Mouse (Mus musculus) hindbrain, embryonic 12.5 days (tissue): ENCODE measurements at regions not wholly inside any gene's neighbourhood (a gene's known extent, or its start where the extent isn't known, plus 50 kb on each side); places are given as distances from the start of the nearest gene placed in this dataset.

Experiments used
- ATAC-seq: fragments of 200-750 bp; cut with Nextera tagmentation; 2 replicates; pipeline ENCODE4 v1.8.0; 2017; ENCODE audit warnings: moderate TSS enrichment; ENCODE audit not compliant: low FRiP score
- H3K27ac ChIP-seq: fragments of 300-500 bp; sonication (generic); 2 replicates; pipeline ENCODE4 v1.5.1; 2016; ENCODE audit warnings: mild to moderate bottlenecking
- H3K27me3 ChIP-seq: fragments of 300-500 bp; sonication (generic); 2 replicates; pipeline ENCODE4 v1.6.1; 2016; ENCODE audit warnings: mild to moderate bottlenecking
- H3K36me3 ChIP-seq: fragments of 300-500 bp; sonication (generic); 2 replicates; pipeline ENCODE4 v1.6.1; 2016; ENCODE audit warnings: mild to moderate bottlenecking
- H3K4me1 ChIP-seq: fragments of 300-500 bp; sonication (generic); 2 replicates; pipeline ENCODE4 v1.6.1; 2016
- H3K4me2 ChIP-seq: fragments of 300-500 bp; sonication (generic); replicated peaks from 2 replicates; pipeline ENCODE4 v1.6.1; 2016; ENCODE audit warnings: mild to moderate bottlenecking
- H3K4me3 ChIP-seq: fragments of 300-500 bp; sonication (generic); 2 replicates; pipeline ENCODE4 v1.5.1; 2016; ENCODE audit warnings: mild to moderate bottlenecking
- H3K9ac ChIP-seq: fragments of 300-500 bp; sonication (generic); 2 replicates; pipeline ENCODE4 v1.6.1; 2016; ENCODE audit warnings: mild to moderate bottlenecking, moderate library complexity
- H3K9me3 ChIP-seq: fragments of 300-500 bp; sonication (generic); replicated peaks from 2 replicates; pipeline ENCODE4 v1.6.1; 2016; ENCODE audit warnings: mild to moderate bottlenecking
- WGBS: fragments of 180-500 bp; shearing (Covaris S2); methylation state at CpG from one replicate; pipeline ENCODE4 v1.1.7; 2016; 5-methylcytosine and 5-hydroxymethylcytosine counted together

DNA sequence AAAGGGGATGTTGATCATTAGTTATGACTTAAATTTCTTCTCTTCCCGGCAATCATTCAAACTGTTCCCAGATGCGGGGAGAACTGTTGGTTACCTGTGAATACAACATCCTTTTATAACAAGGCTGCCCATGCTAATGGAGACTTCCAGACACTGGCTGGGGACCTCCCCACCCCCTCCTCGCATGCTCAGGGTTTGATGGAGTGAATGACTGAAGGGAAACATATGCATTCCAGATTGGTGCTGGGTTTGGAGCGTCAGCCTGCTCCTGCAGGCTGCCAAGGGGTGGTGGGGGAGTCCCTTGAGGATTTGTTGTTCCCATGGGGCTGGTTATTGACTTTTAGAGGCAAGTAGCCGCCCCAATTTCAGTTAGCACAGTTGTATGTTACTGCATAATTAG lies 161.9 kb downstream of the Ttc32 start:
- H3K36me3 ChIP-seq, result no peaks in the 10 kb centered on the region
- ATAC-seq, result no peak
- H3K27me3 ChIP-seq, result no peaks in the 10 kb centered on the region
- H3K4me3 ChIP-seq, result no peak overlapping the region
- H3K27ac ChIP-seq, result no peak overlapping the region
- 71% methylated on average over 5 of the region's 5 CpGs for WGBS
- no peak overlapping the region for H3K9ac ChIP-seq
- no peaks in the 10 kb centered on the region for H3K4me1 ChIP-seq
- H3K4me2 ChIP-seq, result no peak overlapping the region
- H3K9me3 ChIP-seq, result no peaks in the 10 kb centered on the region

GRCm38 (mm10) chr12:9199321-9199720 lies 169.5 kb downstream of the Ttc32 start:
- no peak for ATAC-seq
- WGBS, result 90% methylated on average over 2 of the region's 2 CpGs
- Histone ChIP-seq H3K27me3 (no peaks in the 10 kb centered on the region), H3K36me3 (no peaks in the 10 kb centered on the region), H3K4me2 (no peak overlapping the region), H3K9me3 (no peaks in the 10 kb centered on the region), H3K4me1 (no peaks in the 10 kb centered on the region), H3K9ac (no peak overlapping the region), H3K27ac (no peak overlapping the region), H3K4me3 (no peak overlapping the region)

DNA sequence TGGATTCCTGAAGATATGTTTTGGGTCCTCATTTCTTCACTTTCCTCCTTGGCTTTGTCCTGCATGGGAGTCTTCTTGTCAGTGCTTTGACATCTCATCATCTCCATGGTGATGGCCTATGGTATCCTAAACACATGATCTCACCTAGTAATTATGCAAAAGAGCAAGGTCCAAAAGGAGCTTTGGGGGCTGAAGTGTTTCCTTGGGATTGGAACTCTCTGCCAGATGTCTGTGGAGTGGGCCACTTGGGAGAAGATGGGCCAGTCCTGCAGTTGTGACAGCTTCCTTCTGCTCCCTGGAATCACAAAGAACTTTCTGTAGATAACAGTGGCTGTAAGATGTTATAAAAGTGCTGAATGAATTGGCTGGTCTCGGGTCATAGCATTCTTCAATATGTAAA lies 182.4 kb downstream of the Ttc32 start:
- Histone ChIP-seq H3K4me3 (no peak overlapping the region), H3K4me2 (no peak overlapping the region), H3K4me1 (no peaks in the 10 kb centered on the region), H3K36me3 (no peaks in the 10 kb centered on the region), H3K9ac (no peak overlapping the region), H3K9me3 (no peaks in the 10 kb centered on the region), H3K27ac (no peak overlapping the region), H3K27me3 (no peaks in the 10 kb centered on the region)
- WGBS, result 87% methylated on average over 1 of the region's 1 CpGs
- no peak for ATAC-seq

DNA sequence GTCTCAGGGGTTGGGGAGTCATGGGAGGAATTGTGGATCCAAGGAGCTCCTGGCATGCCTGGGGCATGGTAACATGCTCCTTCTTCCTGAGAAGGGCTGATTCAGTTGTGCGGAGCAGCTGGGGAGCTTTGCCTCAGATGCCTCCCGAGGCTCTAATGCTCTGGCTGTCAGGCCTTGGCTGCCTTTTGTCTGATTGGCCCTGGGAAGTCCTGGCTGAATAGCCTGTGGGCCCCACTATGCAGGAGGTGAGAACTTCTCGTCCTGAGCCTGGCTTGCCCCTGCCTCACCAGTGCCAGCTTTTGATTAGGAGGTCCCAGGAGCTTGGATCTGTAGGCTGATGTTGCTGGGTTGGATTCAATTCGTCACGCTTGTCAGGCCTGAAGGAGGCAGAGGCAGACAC lies 195.2 kb downstream of the Ttc32 start:
- no peaks in the 10 kb centered on the region for H3K4me1 ChIP-seq
- H3K27ac ChIP-seq, result no peak overlapping the region
- no peak overlapping the region for H3K4me2 ChIP-seq
- H3K4me3 ChIP-seq, result no peak overlapping the region
- H3K36me3 ChIP-seq, result no peaks in the 10 kb centered on the region
- no peaks in the 10 kb centered on the region for H3K9me3 ChIP-seq
- H3K27me3 ChIP-seq, result no peaks in the 10 kb centered on the region
- WGBS, result 41% methylated on average over 5 of the region's 5 CpGs
- no peak overlapping the region for H3K9ac ChIP-seq
- ATAC-seq, result no peak

- H3K36me3 ChIP-seq, result no peaks in the 10 kb centered on the region
- H3K9me3 ChIP-seq, result no peaks in the 10 kb centered on the region
- H3K9ac ChIP-seq, result no peak overlapping the region
- H3K4me3 ChIP-seq, result no peak overlapping the region
- WGBS, result 89% methylated on average over 5 of the region's 5 CpGs
- no peaks in the 10 kb centered on the region for H3K4me1 ChIP-seq
- ATAC-seq, result no peak
- no peaks in the 10 kb centered on the region for H3K27me3 ChIP-seq
- H3K27ac ChIP-seq, result no peak overlapping the region
- H3K4me2 ChIP-seq, result no peak overlapping the region
Measured at GRCm38 (mm10) chr12:9227901-9228300, 198.1 kb downstream of the Ttc32 start.

DNA sequence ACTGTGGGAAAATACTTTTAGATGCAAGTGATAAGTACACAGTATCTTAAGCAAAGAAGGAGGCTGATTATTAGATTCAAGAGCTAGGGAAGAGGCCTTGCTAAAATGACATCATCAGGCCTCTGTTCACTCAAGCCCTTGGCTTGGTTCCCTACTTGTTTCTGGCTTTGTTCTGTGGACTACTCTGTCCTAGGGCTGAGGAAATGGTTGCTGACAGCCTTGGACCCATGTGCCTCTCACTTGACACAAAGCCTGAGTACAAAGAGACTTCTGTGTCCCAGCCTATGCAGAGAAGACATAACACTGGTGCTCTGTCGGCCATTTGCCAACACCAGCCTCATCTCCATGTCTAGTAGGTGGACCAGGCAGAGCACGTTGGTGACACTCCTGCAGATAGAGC lies 198.7 kb downstream of the Ttc32 start:
- Histone ChIP-seq H3K27me3 (no peaks in the 10 kb centered on the region), H3K4me2 (no peak overlapping the region), H3K4me1 (no peaks in the 10 kb centered on the region), H3K9ac (no peak overlapping the region), H3K9me3 (no peaks in the 10 kb centered on the region), H3K27ac (no peak overlapping the region), H3K4me3 (no peak overlapping the region), H3K36me3 (no peaks in the 10 kb centered on the region)
- 79% methylated on average over 2 of the region's 2 CpGs for WGBS
- ATAC-seq, result no peak

- H3K4me1 ChIP-seq, result no peaks in the 10 kb centered on the region
- ATAC-seq, result no peak
- 74% methylated on average over 4 of the region's 4 CpGs for WGBS
Measured at GRCm38 (mm10) chr12:9229981-9230380, 200.2 kb downstream of the Ttc32 start.

GRCm38 (mm10) chr12:9230576-9230975 lies 200.8 kb downstream of the Ttc32 start:
- ATAC-seq, result no peak
- Histone ChIP-seq H3K9ac (no peak overlapping the region), H3K4me1 (no peaks in the 10 kb centered on the region), H3K27ac (no peak overlapping the region), H3K27me3 (no peaks in the 10 kb centered on the region), H3K36me3 (no peaks in the 10 kb centered on the region), H3K4me3 (no peak overlapping the region), H3K4me2 (no peak overlapping the region), H3K9me3 (no peaks in the 10 kb centered on the region)
- WGBS, result 76% methylated on average over 5 of the region's 5 CpGs

More at GRCm38 (mm10) chr12:9229981-9230380, 200.2 kb downstream of the Ttc32 start:
- H3K9me3 ChIP-seq, result no peaks in the 10 kb centered on the region
- no peak overlapping the region for H3K4me3 ChIP-seq
- H3K27me3 ChIP-seq, result no peaks in the 10 kb centered on the region
- H3K4me2 ChIP-seq, result no peak overlapping the region
- H3K9ac ChIP-seq, result no peak overlapping the region
- no peaks in the 10 kb centered on the region for H3K36me3 ChIP-seq
- H3K27ac ChIP-seq, result no peak overlapping the region

GRCm38 (mm10) chr12:9232431-9232830 lies 202.6 kb downstream of the Ttc32 start:
- H3K4me2 ChIP-seq, result no peak overlapping the region
- ATAC-seq, result no peak
- H3K27me3 ChIP-seq, result no peaks in the 10 kb centered on the region
- no peak overlapping the region for H3K9ac ChIP-seq
- no peaks in the 10 kb centered on the region for H3K36me3 ChIP-seq
- no peaks in the 10 kb centered on the region for H3K4me1 ChIP-seq
- H3K4me3 ChIP-seq, result no peak overlapping the region
- no peak overlapping the region for H3K27ac ChIP-seq
- no peaks in the 10 kb centered on the region for H3K9me3 ChIP-seq

DNA sequence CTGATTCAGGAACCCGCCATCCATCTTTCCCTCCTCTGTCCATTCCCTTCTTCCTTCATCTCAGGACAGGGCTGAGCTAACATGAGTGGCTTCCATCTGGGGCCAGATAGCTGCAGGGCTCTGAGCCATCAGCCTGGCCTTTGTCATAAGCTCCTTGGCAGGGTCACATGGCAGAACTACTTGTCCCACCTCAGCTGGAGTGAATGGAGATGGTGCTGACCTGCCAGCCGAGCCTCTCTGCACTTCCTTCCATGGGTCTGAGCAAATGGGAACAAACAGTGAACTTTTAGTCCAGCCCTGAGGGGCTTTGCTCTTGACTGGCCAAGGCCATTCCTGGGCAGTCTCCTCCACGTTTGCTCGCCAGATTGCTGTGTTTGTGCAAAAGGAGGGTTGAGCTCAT lies 206.1 kb downstream of the Ttc32 start:
- H3K36me3 ChIP-seq, result no peaks in the 10 kb centered on the region
- no peak for ATAC-seq
- 81% methylated on average over 4 of the region's 4 CpGs for WGBS
- H3K27ac ChIP-seq, result no peak overlapping the region
- H3K4me3 ChIP-seq, result no peak overlapping the region
- H3K4me1 ChIP-seq, result no peaks in the 10 kb centered on the region
- no peak overlapping the region for H3K4me2 ChIP-seq
- H3K27me3 ChIP-seq, result no peaks in the 10 kb centered on the region
- H3K9me3 ChIP-seq, result no peaks in the 10 kb centered on the region
- H3K9ac ChIP-seq, result no peak overlapping the region

- no peak for ATAC-seq
- Histone ChIP-seq H3K4me2 (no peak overlapping the region), H3K4me3 (no peak overlapping the region), H3K36me3 (no peaks in the 10 kb centered on the region), H3K27ac (no peak overlapping the region), H3K9me3 (no peaks in the 10 kb centered on the region), H3K9ac (no peak overlapping the region), H3K27me3 (no peaks in the 10 kb centered on the region), H3K4me1 (no peaks in the 10 kb centered on the region)
- 67% methylated on average over 6 of the region's 6 CpGs for WGBS
Measured at GRCm38 (mm10) chr12:9237538-9237937, 207.7 kb downstream of the Ttc32 start.

GRCm38 (mm10) chr12:9237955-9238354 lies 208.2 kb downstream of the Ttc32 start:
- Histone ChIP-seq H3K27ac (no peak overlapping the region), H3K27me3 (no peaks in the 10 kb centered on the region), H3K4me1 (no peaks in the 10 kb centered on the region), H3K4me3 (no peak overlapping the region), H3K4me2 (no peak overlapping the region), H3K9ac (no peak overlapping the region), H3K36me3 (no peaks in the 10 kb centered on the region), H3K9me3 (no peaks in the 10 kb centered on the region)
- WGBS, result 85% methylated on average over 1 of the region's 1 CpGs
- ATAC-seq, result no peak

DNA sequence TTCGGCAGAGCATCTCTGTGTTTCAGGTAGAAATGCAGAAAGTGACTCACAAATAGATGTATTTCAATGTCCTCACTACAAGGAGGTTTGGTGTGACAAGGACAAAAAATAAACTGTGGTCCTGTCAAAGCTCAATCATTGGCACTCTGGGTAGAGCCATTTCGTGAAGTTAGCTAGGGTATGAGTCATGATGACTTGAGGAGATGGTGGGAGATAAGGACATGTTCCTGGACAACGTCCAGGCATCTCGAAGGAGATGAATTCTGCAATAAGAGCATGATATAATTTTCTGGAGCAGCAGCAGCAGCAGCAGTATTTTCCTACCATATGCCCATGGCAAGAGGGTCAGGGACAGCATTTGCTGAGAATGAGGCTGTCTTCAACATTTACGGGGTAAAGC lies 217.7 kb downstream of the Ttc32 start:
- WGBS, result 84% methylated on average over 5 of the region's 5 CpGs
- H3K4me1 ChIP-seq, result no peaks in the 10 kb centered on the region
- no peaks in the 10 kb centered on the region for H3K36me3 ChIP-seq
- H3K9me3 ChIP-seq, result no peaks in the 10 kb centered on the region
- no peaks in the 10 kb centered on the region for H3K27me3 ChIP-seq
- H3K4me3 ChIP-seq, result no peak overlapping the region
- no peak overlapping the region for H3K27ac ChIP-seq
- no peak for ATAC-seq
- no peak overlapping the region for H3K4me2 ChIP-seq
- no peak overlapping the region for H3K9ac ChIP-seq

- 30% methylated on average over 5 of the region's 5 CpGs for whole genome bisulfite sequencing
- no peak for ATAC-seq
- no peak overlapping the region for H3K9ac ChIP-seq
Measured at GRCm38 (mm10) chr12:9251772-9252171, 222.0 kb downstream of the Ttc32 start.

More at GRCm38 (mm10) chr12:9251772-9252171, 222.0 kb downstream of the Ttc32 start:
- Histone ChIP-seq H3K4me2 (no peak overlapping the region), H3K4me1 (peaks cover 13% of the 10 kb centered on the region; the same call in 1 of the 2 replicates), H3K27ac (no peak overlapping the region), H3K4me3 (no peak overlapping the region), H3K27me3 (no peaks in the 10 kb centered on the region), H3K9me3 (no peaks in the 10 kb centered on the region), H3K36me3 (no peaks in the 10 kb centered on the region)
